12 mouse cellular contexts compared by ENCODE assay signal in the genomic region with DNA sequence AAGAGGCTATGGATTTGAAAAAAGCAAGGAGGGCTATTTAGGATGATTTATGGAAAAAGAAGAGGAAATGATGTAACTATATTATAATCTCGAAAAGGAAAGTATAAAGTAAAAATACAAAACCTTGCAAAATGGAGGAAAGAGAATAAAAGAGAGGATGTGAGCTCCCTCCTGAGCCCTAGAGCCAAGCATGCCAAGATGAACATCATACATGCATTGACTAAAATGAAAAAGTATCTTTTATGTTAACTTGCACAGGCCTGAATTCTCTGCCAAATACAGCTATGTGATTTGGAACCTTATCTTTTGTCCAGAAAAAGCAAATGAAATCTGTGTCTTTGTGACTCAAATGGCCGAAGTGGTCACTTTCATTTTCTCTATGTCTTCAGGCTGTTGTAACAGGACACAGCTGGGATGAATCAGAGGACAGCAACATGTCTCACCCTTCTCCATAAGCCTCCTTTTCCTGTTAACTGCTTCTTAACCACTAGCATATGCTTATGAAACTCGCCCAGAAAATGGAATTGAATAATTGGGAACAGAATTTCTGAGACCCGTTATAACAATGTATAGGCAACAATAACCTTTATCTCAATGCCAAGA. TPM values are rescaled to one million over a fixed set of nuclear protein-coding genes. Genes with fewer than 3 reads are reported as not detected.
DNase-seq lines count a peak whose midpoint lies in the region; ATAC-seq and TF ChIP-seq lines count a peak whose summit lies in the region.
"Had no signal": no experiment of that assay in that cellular context is flagged by ENCODE, and none has a peak within 500 bp of the region (broad histone marks: within the 10 kb centered on the region; RNA-seq: fewer than 3 reads in every experiment).

No protein-coding gene starts in this region.

- H3K27ac ChIP-seq in heart, adult 2 months, result peak overlapping the region; percentile 71
- H3K27ac ChIP-seq in kidney, embryonic 15.5 days, result peak overlapping the region; percentile 66; the same call in 1 of the 2 replicates
- H3K27ac ChIP-seq: forebrain, embryonic 15.5 days; midbrain, embryonic 13.5 days had no signal

- H3K27me3 ChIP-seq in heart, adult 2 months (ENCODE audit: control insufficient read depth, insufficient read depth, low read length), result no peaks in the 10 kb centered on the region
- H3K27me3 ChIP-seq in kidney, embryonic 15.5 days, result no peaks in the 10 kb centered on the region
- peaks cover 4% of the 10 kb centered on the region for H3K27me3 ChIP-seq in megakaryocyte, embryonic 14.5 days (replicated peaks)
- H3K27me3 ChIP-seq: forebrain, embryonic 15.5 days; midbrain, embryonic 13.5 days had no signal

- 24% methylated on average over 4 of the region's 4 CpGs for WGBS in heart, adult 2 months
- 58% methylated on average over 4 of the region's 4 CpGs for WGBS in kidney, embryonic 15.5 days

- intact Hi-C loops in heart, adult 2 months (cut with DNase I), result loop anchor here (2.0 kb wide), 1 partner anchor 29 kb away; a partner anchor contains a TSS
- intact Hi-C loops in heart, postnatal 25 days (cut with DNase I), result no loop called here

- H3K9me3 ChIP-seq in kidney, embryonic 15.5 days (replicated peaks), result no peaks in the 10 kb centered on the region
- H3K9me3 ChIP-seq in megakaryocyte, embryonic 14.5 days, result no peaks in the 10 kb centered on the region
- H3K9me3 ChIP-seq: forebrain, embryonic 15.5 days; midbrain, embryonic 13.5 days had no signal

- H3K4me1 ChIP-seq in heart, adult 2 months (ENCODE audit: control insufficient read depth, insufficient read depth, low read length), result peaks cover 2% of the 10 kb centered on the region
- H3K4me1 ChIP-seq in kidney, embryonic 15.5 days, result no peaks in the 10 kb centered on the region
- H3K4me1 ChIP-seq in megakaryocyte, embryonic 14.5 days, result no peaks in the 10 kb centered on the region
- H3K4me1 ChIP-seq: forebrain, embryonic 15.5 days; midbrain, embryonic 13.5 days had no signal

- TF ChIP-seq EP300 in heart, adult 2 months (IDR thresholded peaks at IDR 0.05; ENCODE audit: insufficient read depth, low read depth, low read length), result no peak

- no peak overlapping the region for H3K9ac ChIP-seq in heart, adult 2 months (ENCODE audit: low read depth, low read length)
- H3K9ac ChIP-seq in kidney, embryonic 15.5 days, result no peak overlapping the region
- H3K9ac ChIP-seq: forebrain, embryonic 15.5 days; midbrain, embryonic 13.5 days had no signal

- H3K4me3 ChIP-seq in heart, adult 2 months, result peak overlapping the region; percentile 3; the same call in 1 of the 2 replicates
- no peak overlapping the region for H3K4me3 ChIP-seq in kidney, embryonic 15.5 days (replicated peaks)
- H3K4me3 ChIP-seq in megakaryocyte, embryonic 14.5 days (replicated peaks), result peak overlapping the region; percentile 43
- H3K4me3 ChIP-seq: forebrain, embryonic 15.5 days; midbrain, embryonic 13.5 days had no signal

- no peak for TF ChIP-seq CTCF in heart, adult 2 months (IDR thresholded peaks at IDR 0.05)

- peaks cover 6% of the 10 kb centered on the region; the same call in 1 of the 2 replicates for H3K36me3 ChIP-seq in heart, adult 2 months (ENCODE audit: control insufficient read depth, insufficient read depth, low read length)
- H3K36me3 ChIP-seq in kidney, embryonic 15.5 days, result no peaks in the 10 kb centered on the region
- no peaks in the 10 kb centered on the region for H3K36me3 ChIP-seq in megakaryocyte, embryonic 14.5 days (replicated peaks; ENCODE audit: low read length)
- H3K36me3 ChIP-seq: forebrain, embryonic 15.5 days; midbrain, embryonic 13.5 days had no signal

- peak in 1 of 2 experiments; percentile 23 for DNase-seq in heart, adult 2 months
- no peak for DNase-seq in heart, postnatal 25 days (ENCODE audit: low spot score)
- DNase-seq in embryo, embryonic 10.5 days (ENCODE audit: low spot score), result peak; percentile 36
- no peak for DNase-seq in ovary, postnatal 36 days (ENCODE audit: low spot score)
- no peak for DNase-seq in spleen, adult 18-20 months
- DNase-seq in ovary, postnatal 10 days (ENCODE audit: low spot score), result no peak
- DNase-seq: layer of hippocampus, adult 9-11 months had no signal

- ATAC-seq in kidney, embryonic 15.5 days (replicated peaks; ENCODE audit: low FRiP score), result no peak
- ATAC-seq: forebrain, embryonic 15.5 days; midbrain, embryonic 13.5 days had no signal

- H3K79me2 ChIP-seq in heart, adult 2 months (replicated peaks; ENCODE audit: control insufficient read depth, insufficient read depth, low read length), result no peaks in the 10 kb centered on the region

- peak overlapping the region; percentile 31 for H3K4me2 ChIP-seq in kidney, embryonic 15.5 days
- H3K4me2 ChIP-seq: forebrain, embryonic 15.5 days; midbrain, embryonic 13.5 days had no signal

- no peak for TF ChIP-seq POLR2A in heart, adult 2 months (IDR thresholded peaks at IDR 0.05; ENCODE audit: insufficient read depth, low read depth, low read length)

RNA-seq across cellular contexts. Expression of a gene that starts 29.5 kb away (rescaled TPM):
- total RNA-seq in heart, adult 2 months (2021), result under 1 TPM; 0.16 to 0.34 TPM
- polyA plus RNA-seq in heart, adult 2 months (2012; rRNA removed), result 2.4 and 3.2 TPM in 2 replicates
- total RNA-seq in heart, postnatal 25 days (2021), result under 1 TPM; 0.18 to 0.31 TPM
- polyA plus RNA-seq in kidney, embryonic 15.5 days (2015; fragmentation: Nextera tagmentation; extraction: Ambion mirVana), result 1.8 and 2.2 TPM in 2 replicates
- not detected in 2 replicates for polyA plus RNA-seq in megakaryocyte, embryonic 14.5 days (2012; ENCODE audit: insufficient read depth, low replicate concordance)
- total RNA-seq: MEL had no signal
